Mouse (Mus musculus): ENCODE results near the gene Olfr543.
A peak's percentile ranks its signal among the peaks of the same experiment; 100 is the strongest.
"Not testable (repeated sequence)": the region's sequence is repeated elsewhere in the genome, so short reads cannot be mapped to it uniquely, and the experiment has no call there.

Gene Olfr543

DNA sequence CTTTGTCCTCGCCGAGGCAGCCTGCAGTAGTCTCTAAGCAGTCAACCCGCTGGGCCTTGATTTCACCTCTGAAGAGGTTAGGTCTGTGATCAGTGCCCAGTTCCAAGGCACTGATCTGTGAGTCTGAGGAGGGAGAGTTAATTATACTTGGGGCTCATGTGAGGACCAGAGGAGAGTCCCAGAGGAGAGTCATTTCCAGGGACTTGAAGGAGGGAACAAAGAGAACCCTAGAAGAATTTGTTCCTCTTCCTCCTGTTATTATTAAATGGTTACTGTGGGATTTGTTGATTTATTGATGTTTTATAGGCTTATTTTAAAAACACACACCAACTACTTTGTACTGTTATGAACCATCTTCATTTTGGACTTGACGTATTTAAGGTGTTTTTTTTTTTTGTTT is at the start of gene Olfr543:
TSS of gene Olfr543 (minus strand) at position 101 of the 400 bp plus-strand sequence.
- DNase-seq (ENCODE audit: extremely low read depth, low read depth, low spot score) = no peak

DNA sequence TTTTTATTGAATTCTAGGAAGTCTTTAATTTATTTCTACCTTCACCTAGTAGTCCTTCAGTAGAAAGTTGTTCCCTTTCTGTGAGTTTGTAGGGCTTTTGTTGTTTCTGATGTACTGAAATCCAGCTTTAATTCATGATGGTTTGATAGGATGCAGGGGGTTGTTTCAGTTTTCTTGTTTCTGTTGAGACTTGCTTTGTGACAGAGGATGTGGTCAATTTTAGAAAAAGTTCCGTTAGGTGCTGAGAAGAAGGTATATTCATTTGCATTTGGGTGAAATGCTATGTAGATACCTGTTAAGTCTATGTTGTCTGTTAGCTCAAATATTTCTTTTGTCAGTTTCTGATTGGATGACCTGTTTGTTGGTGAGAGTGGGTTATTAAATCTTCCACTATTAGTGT is 47.6 kb upstream of the Olfr543 start:
- DNase-seq (ENCODE audit: extremely low read depth, low read depth, low spot score) = no peak

DNA sequence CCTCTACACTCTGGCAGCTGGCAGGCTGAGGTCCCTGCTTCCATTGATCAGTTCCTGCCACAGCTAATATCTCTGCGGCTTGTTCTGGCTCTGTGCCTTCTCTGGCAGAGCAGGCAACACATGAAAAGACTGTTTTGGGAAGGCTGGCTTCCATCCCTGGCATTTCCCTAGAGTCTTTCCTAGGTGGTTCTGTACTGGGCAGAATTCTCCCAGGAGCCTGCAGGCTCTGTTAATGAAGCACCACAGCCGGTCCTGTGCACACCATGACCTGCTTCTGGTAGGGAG is 35.5 kb upstream of the Olfr543 start:
- no peak for DNase-seq (ENCODE audit: extremely low read depth, low read depth, low spot score)

DNA sequence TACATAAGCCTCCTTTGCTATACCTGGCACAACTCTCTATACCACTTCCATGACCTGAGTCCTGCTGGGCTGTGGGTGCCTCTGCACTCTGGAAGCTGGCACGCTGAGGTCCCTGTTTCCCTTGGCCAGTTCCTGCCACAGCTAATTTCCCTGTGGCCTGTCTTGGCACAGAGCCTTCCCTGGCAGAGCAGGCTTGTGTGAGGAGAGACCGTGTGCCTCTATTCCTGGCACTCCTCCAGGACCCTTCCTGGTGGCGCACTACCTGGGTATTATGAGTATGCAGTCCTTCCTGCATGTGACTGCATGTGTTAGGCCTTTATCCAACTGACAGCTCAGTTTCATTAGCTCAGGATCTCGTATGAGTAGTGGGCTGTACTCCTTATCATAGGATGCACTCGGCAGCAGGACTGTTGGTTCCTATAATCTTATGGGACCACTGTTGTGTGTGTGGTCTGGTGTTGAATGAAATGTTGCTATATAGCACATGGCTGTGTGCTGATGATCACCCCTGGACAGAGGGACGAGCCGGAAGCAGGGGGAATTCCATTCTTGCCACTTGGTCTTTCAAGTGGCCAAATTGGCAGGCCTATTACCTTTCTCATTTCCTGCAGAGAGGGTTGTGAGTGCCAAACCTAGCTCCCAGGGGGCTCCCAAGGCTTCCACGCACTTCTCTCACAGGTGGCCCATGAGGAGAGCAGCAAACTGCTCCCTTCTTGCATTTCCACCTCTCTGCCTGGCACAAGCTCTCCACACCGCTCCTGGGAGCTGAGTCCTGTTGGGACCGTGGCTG is 35.0 kb upstream of the Olfr543 start:
- no peak for DNase-seq (ENCODE audit: extremely low read depth, low read depth, low spot score)

DNA sequence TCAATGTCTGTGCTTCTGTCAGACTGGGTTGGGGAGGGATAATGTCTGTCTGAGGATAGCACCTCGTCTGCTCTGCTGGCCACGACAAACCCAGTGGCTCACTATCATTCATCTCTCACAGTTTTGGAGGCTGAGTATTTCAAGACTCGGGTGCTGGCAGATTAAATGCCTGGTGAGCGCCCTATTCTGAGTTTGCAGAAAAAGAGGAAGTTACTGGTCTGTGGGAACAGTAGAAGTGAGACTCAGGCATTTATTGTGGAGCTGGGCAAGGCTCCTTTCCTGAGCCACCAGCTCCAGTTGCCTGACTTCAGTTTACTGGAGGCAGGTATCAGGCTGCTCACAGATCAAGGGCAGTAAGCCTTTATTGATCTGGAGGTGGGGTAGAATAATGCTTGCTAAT is 32.7 kb upstream of the Olfr543 start:
- no peak for DNase-seq (ENCODE audit: extremely low read depth, low read depth, low spot score)

DNA sequence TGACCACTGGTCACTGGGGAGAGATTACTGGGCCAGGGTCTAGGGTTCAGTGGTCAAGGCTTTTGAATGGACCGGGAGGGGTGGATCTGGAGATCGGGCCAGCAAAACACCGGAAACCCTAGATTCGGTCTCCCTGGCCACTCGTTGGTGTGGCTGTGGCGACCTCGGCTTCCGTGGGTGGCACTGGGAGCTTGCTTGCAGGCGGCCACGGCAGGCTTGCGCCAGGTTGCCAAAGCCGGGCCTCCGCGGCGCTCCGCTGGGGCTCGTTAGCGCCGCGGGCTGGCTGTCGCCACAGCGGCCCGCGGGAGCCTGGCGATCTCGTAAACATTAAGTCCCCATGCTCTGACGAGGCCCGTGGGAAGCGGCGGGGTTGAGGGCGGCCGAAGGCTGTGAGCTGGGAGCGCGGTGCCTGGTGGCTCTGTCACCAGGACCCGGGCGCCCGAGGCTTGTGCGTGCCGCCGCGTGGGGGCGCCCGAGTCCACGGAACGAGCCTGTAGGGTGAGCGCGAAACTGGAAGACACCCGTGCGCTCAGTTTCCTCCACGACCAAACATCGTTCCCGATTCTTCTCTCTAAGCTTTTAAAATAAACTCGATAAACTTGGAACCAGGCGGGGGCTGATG is 31.4 kb upstream of the Olfr543 start:
- no peak for DNase-seq (ENCODE audit: extremely low read depth, low read depth, low spot score)

DNA sequence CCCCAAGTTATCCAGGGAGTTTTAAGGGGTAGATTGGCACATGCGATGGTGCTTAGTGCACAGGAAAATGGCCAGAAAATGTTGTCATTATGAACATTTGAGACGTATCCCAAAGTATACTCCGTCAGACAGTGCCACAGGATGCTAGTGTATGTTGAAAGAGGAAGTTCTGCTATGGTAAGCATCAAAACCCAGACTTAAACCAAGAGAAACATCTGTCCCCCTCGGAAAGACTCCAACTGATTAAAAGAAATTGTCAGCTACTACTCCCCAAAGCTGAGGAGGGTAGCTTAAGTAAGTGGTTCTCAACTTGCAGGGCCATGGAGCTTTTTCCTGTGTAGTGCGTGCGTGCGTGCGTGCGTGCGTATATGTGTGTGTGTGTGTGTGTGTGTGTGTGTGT is 30.4 kb upstream of the Olfr543 start:
- no peak for DNase-seq (ENCODE audit: extremely low read depth, low read depth, low spot score)

DNA sequence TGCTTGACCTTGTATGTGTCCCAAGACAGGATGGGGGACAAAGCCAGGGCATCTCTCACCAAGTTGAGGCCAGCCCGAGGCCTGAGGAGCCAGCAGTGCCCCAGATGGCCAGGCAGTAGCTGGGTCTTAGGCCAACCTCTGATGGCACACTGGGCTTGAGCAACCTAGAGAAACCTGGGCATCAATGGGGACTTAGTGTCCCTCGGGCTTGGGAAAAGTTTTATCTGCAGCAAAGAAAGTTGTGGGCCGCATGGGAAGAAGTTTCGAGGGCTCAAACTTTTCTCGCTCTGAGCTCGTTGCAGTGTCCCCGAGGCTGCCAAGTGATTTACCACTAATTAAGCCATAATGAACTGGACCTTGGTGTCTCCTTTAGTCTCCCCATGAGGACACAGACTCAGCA is 28.2 kb upstream of the Olfr543 start:
- DNase-seq (ENCODE audit: extremely low read depth, low read depth, low spot score) = no peak

DNA sequence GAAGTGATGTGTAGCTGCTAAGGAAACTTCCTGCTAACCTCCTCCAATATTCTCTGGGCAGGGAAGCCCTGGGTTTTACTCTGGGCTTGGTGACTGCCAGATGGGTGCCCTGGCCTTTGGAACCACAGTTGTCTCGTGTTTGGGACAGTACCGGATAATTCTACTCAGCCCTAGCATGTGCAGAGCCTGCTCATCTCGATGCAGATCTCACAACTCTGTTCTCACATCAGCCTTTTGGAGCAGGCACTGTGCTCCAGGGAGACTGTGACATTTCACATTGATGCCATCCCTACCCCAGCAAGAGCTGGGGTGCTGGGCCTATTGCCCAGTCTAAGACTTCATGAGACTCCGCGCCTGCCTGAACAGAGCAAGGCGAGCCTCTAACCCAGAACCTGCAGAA is 27.2 kb upstream of the Olfr543 start:
- no peak for DNase-seq (ENCODE audit: extremely low read depth, low read depth, low spot score)

DNA sequence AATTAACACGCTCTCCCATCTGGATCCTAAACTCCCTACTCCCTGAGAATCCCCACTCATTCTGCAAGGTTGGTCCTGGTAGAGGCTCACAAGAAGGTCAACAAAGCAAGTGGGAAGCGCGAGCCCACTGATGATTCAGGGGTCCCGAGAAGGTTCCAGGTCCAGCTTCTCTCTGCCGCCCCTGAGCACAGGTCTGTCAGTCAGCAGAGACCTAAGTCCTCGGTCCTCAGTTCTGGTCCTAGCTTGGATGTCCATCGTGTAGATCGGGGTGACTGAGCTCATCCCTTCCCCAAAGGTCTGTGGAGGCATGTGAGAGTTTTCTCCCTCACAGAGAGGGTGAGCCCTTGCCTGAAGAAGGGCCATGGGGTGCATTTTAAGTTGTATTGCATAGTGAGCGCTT is 26.6 kb upstream of the Olfr543 start:
- no peak for DNase-seq (ENCODE audit: extremely low read depth, low read depth, low spot score)

DNA sequence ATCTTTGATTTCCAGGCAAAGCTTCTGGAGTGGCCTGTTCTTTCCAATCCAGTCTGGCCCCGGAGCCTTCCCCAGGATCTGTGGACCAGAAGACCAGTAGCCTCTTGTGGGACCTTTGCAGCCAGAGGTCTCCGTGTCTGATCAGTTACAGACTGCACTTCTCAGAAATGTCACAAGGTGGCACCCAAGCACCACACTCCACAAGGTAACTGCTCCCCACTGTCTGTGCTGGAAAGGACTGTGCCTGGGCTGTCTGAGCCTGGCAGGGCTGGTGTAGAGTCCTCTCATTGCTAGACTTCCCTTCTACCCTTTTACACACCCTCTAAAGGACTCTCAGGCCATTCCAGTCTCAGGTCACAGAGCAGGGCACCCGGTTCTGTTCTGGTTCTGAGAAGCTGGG is 25.4 kb upstream of the Olfr543 start:
- DNase-seq (ENCODE audit: extremely low read depth, low read depth, low spot score) = no peak

DNA sequence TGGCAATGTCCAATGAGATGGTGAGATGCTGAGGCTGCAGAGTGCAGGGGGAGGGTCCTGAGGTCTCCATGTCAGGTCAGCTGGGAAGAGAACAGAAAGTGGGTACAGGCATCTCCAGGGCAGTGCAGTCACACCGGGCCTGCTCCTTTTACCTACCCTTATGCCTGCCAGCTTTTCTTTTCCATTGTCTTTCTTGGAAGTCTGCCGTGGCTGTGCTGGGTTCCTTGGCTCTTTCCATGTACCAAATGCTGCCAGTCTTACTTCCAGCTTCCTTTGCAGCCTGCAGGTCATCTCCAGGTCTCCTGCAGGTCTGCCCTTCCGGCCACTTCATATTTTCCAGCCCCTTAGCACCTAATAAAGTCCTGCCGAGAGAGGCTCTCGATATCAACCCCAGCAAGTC is 20.5 kb upstream of the Olfr543 start:
- DNase-seq (ENCODE audit: extremely low read depth, low read depth, low spot score) = no peak

DNA sequence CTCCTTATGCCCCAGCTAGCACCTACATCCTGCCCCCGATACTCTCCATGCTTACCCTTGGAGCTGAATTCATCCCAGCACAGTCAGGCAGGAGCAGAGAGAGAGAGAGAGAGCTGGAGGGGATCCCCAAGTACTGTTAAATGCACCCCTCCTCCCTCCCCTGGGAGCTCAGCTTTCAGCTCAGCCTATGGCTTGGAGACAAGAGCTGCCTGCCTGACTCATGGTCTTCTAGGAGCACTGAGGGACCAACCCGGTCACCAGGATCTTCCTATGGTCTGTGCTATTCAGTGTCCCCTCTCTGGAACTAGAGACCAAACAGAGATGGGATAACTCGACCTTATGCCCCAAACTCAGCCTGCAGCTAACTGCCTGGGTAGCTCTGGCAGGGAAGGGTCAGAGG is 18.0 kb upstream of the Olfr543 start, which contains the start of gene Olfr545:
TSS of gene Olfr545 (minus strand) at position 101 of the 400 bp plus-strand sequence.
- no peak for DNase-seq (ENCODE audit: extremely low read depth, low read depth, low spot score)

DNA sequence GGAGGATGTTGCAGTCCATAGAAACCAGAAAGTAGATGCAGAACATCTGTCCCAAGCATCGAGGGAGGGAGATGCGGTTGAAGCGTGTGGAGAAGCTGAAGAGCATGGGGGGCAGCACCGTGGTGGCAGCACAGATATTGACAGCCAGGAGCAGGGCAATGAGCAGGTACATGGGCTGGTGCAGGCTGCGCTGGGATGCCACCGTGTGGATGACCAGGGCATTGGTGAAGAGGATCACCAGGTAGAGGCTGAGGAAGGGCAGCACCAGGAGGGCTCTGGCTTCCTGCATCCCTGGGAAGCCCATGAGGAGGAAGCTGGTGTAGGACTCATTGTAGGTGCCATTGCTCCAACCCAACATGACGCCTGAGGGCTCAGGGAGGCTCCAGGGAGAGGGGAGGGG is 12.9 kb upstream of the Olfr543 start:
- DNase-seq (ENCODE audit: extremely low read depth, low read depth, low spot score) = not testable (repeated sequence)

DNA sequence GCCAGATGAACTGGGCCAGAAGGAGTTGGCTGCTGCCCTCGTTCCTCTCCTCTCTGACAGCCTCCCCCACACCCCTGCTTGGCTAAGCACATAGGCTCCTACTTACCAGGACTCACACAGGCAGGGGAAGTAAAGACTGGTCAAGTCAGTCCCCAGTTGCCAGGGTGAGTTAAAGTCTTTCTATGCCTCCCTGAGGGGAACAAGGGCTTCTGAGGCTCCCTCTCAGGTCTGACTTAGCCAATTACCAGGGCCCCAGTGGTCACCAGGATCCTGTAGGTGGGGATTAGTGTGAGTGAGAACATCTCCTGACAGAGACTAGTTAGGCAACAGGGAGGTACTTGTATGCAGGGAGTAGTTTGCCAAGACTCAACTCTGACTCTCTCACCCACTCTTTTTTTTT is 6.7 kb upstream of the Olfr543 start, which contains the start of gene Olfr544:
TSS of gene Olfr544 (minus strand) at position 153 of the 400 bp plus-strand sequence.
- peak; percentile 72 for DNase-seq (ENCODE audit: extremely low read depth, low read depth, low spot score)

DNA sequence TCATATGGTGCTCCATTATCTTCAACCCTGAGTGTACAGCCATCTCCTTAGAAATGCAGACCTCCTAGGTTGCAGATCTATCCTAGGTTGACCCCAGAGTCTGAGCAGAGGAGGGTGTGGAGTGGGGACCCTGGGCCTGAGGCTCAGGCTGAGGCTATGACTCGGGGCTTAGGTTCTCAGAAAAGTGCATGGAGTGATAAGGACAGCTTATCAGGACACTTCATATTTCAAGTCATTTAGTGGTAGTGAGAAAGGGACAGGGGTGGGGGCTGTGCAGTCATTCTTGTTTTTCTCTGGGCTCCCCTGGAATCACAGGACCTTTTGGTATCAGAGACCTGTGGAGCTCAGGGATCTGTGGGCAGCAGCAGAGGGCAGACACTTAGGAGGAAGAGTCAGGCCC is 4.6 kb upstream of the Olfr543 start:
- no peak for DNase-seq (ENCODE audit: extremely low read depth, low read depth, low spot score)

DNA sequence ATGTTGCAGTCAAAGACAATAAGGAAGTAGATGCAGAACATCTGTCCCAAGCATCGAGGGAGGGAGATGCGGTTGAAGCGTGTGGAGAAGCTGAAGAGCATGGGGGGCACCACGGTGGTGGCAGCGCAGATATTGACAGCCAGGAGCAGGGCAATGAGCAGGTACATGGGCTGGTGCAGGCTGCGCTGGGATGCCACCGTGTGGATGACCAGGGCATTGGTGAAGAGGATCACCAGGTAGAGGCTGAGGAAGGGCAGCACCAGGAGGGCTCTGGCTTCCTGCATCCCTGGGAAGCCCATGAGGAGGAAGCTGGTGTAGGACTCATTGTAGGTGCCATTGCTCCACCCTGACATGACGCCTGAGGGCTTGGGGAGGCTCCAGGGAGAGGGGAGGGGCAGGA is 3.3 kb upstream of the Olfr543 start:
- DNase-seq (ENCODE audit: extremely low read depth, low read depth, low spot score) = not testable (repeated sequence)

DNA sequence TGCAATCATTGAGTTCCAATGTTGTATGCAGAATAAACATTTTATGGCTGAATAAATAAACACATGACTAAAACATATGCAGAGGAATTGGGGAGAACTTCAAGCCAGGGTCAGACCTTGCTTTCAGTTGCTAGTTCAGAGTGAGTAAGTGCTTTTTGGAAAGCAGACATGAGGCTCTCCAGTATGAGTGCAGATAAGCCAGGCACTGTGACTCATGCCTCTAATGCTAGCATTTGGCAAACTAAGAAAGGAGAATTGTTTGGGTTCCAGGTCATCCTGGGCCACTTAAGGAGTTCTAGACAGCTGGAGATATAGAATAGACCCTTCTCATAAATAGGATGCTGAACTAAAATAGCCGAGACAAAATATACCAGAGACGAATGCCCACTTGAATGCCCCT is 2.2 kb upstream of the Olfr543 start:
- DNase-seq (ENCODE audit: extremely low read depth, low read depth, low spot score) = no peak

DNA sequence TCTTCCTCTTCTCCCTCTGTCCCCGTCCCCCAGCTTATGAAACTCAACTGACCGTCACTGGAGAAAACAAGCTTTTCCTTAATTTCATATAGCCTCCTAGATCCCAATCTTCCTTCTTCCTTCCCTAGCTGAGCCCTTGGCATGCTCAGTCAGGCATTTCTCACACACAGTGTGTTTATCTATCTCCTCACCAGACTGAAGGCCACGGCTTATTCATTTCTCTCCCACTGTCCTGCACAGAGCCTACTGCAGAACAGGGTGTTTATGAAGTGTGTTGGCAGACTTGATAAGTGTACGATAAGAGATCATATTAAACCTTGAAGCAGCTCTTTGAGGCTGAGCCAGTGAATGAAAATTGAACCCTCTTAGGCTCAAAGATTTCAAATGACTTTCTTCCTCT is 658 bp downstream of the Olfr543 start:
- DNase-seq (ENCODE audit: extremely low read depth, low read depth, low spot score) = no peak

DNA sequence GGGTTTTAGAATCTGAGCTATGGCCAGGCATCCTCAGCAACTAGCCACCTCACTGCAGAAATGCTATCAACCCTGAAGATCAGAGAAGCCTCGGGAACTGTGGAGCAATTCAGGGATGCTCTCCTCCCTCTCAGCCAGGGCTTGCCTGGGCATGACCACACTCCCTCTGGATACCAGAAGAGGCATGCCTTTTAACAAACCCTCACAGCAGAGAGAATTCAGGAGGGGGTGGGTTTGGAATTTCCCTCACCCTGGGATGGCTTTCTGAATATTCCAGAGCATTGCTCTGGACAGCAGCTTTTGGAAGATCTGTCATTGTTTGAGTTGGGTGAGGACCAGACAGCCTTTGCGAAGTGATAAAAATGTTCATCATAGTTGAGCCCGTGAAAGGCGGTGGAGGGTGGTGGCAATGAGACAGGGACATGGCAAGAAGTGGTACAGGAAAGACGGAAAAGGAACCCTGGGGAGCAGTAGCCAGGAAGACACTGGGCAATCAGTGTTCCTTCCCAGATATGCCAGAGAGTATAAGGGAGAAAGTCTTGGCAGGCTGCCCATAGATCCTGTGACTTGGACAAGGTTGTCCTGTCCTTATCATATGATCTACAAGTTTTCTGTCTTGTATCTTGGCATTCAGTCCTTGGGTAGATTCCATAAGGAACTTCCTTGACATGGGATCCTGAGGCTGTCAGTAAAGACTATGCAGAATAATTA is 2.0 kb downstream of the Olfr543 start:
- peak; percentile 64 for DNase-seq (ENCODE audit: extremely low read depth, low read depth, low spot score)

DNA sequence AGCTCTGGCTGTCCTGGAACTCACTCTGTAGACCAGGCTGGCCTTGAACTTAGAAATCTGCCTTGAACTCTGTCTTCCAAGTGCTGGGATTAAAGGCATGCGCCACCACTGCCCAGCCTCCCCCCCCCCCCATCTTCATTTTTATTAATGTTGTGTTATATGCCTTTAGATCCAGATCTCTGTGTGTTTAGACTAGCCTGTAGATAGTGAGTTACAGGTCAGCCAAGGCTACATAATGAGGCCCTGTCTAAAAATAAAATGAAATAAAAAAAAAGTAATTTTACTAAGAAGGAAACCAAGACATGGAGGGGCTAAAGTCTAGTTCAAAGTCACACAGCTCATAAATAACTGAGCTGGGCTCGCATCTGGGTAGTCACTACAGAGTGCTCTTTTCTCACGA is 2.6 kb downstream of the Olfr543 start:
- DNase-seq (ENCODE audit: extremely low read depth, low read depth, low spot score) = no peak

DNA sequence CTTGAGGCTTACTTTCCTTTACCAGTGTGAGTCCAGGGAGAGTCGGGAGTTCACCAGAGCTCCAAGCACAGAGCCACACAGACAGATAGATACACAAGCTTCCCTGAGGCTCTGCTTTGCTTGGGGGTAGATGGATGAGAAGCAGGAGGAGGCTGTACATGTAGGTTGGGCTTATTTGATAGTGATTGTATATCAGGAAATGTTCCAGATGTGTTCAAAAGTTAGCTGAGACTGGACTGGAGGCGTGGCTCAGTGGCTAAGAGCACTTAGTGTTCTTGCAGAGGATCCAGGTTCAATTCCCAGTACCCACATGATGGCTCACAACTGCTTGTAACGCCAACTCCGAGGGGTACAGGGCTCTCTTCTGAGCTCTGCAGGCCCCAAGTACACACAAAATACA is 3.1 kb downstream of the Olfr543 start:
- DNase-seq (ENCODE audit: extremely low read depth, low read depth, low spot score) = no peak
